Mouse (Mus musculus) erythroblast, embryonic 14.5 days (primary cell): Measurements from ENCODE around the gene Atp6v0d1. TPM values are rescaled to one million over a fixed set of nuclear protein-coding genes. Genes with fewer than 3 reads are reported as not detected.

ENCODE experiments used
- H3K27me3 ChIP-seq: 2 replicates; pipeline ENCODE4 v1.6.1; 2012; ENCODE audit warnings: inconsistent platforms; ENCODE audit not compliant: control insufficient read depth
- H3K36me3 ChIP-seq: 2 replicates; pipeline ENCODE4 v1.6.1; 2012; ENCODE audit warnings: mild to moderate bottlenecking, inconsistent platforms; ENCODE audit not compliant: control insufficient read depth
- H3K4me1 ChIP-seq: 2 replicates; pipeline ENCODE4 v1.6.1; 2012; ENCODE audit warnings: inconsistent platforms; ENCODE audit not compliant: control insufficient read depth
- H3K4me3 ChIP-seq: replicated peaks from 2 replicates; pipeline ENCODE3; 2012; ENCODE audit warnings: moderate library complexity, mild to moderate bottlenecking, inconsistent platforms
- H3K9me3 ChIP-seq: 2 replicates; pipeline ENCODE4 v1.6.1; 2012; ENCODE audit warnings: low read length, inconsistent platforms, mixed read lengths; ENCODE audit not compliant: control insufficient read depth
- GATA1 ChIP-seq: IDR thresholded peaks from 2 replicates; pipeline ENCODE4 v1.6.1; 2012; ENCODE audit warnings: low read length, inconsistent platforms, mixed read lengths
- TAL1 ChIP-seq: IDR thresholded peaks from 3 replicates; pipeline ENCODE4 v1.6.1; 2012; ENCODE audit warnings: low read length, inconsistent platforms, mixed read lengths
- polyA plus RNA-seq: library from polyadenylated mRNA; stranded (reverse); fragments of >175 nt; gene quantifications from 2 replicates; pipeline ENCODE4 v1.2.3, GENCODE M21; 2012

Gene Atp6v0d1
- 7.7 and 7.8 TPM in 2 replicates for polyA plus RNA-seq

GRCm38 (mm10) chr8:105565952-105566702 lies at the start of gene Atp6v0d1:
Gene Atp6v0d1, minus strand, starts transcription at chr8:105566047.
- Histone ChIP-seq H3K27me3 (no peaks in the 10 kb centered on the region), H3K4me1 (peaks cover 54% of the 10 kb centered on the region), H3K4me3 (peak within 1 kb of the TSS; percentile 92), H3K36me3 (peaks cover 21% of the 10 kb centered on the region), H3K9me3 (no peaks in the 10 kb centered on the region)
- no peak for TF ChIP-seq GATA1

- peak overlapping the region; percentile 36 for H3K4me3 ChIP-seq
- TF ChIP-seq TAL1 (no peak), GATA1 (no peak)
- peaks cover 28% of the 10 kb centered on the region for H3K27me3 ChIP-seq
- no peaks in the 10 kb centered on the region for H3K9me3 ChIP-seq
- H3K36me3 ChIP-seq = peaks cover 45% of the 10 kb centered on the region
- H3K4me1 ChIP-seq = peaks cover 45% of the 10 kb centered on the region
Measured at GRCm38 (mm10) chr8:105613830-105614511, 48.1 kb upstream of the Atp6v0d1 start.

GRCm38 (mm10) chr8:105613037-105613436 lies 47.2 kb upstream of the Atp6v0d1 start:
- TF ChIP-seq TAL1 (no peak), GATA1 (no peak)
- Histone ChIP-seq H3K4me3 (no peak overlapping the region), H3K4me1 (peaks cover 53% of the 10 kb centered on the region), H3K27me3 (peaks cover 28% of the 10 kb centered on the region), H3K9me3 (no peaks in the 10 kb centered on the region), H3K36me3 (peaks cover 35% of the 10 kb centered on the region)

GRCm38 (mm10) chr8:105611836-105612235 lies 46.0 kb upstream of the Atp6v0d1 start:
- Histone ChIP-seq H3K4me1 (peaks cover 62% of the 10 kb centered on the region), H3K4me3 (no peak overlapping the region), H3K9me3 (no peaks in the 10 kb centered on the region), H3K36me3 (peaks cover 23% of the 10 kb centered on the region), H3K27me3 (peaks cover 28% of the 10 kb centered on the region)
- no peak for TF ChIP-seq TAL1
- TF ChIP-seq GATA1 = no peak

GRCm38 (mm10) chr8:105609771-105610170 lies 43.9 kb upstream of the Atp6v0d1 start:
- Histone ChIP-seq H3K9me3 (no peaks in the 10 kb centered on the region), H3K4me3 (no peak overlapping the region), H3K36me3 (peaks cover 4% of the 10 kb centered on the region), H3K27me3 (peaks cover 30% of the 10 kb centered on the region), H3K4me1 (peaks cover 83% of the 10 kb centered on the region)
- TF ChIP-seq GATA1 = no peak

GRCm38 (mm10) chr8:105609355-105609754 lies 43.5 kb upstream of the Atp6v0d1 start:
- Histone ChIP-seq H3K4me3 (no peak overlapping the region), H3K36me3 (peaks cover 4% of the 10 kb centered on the region), H3K9me3 (no peaks in the 10 kb centered on the region), H3K27me3 (peaks cover 32% of the 10 kb centered on the region), H3K4me1 (peaks cover 85% of the 10 kb centered on the region)
- TF ChIP-seq TAL1 (peak; percentile 23; the same call in 1 of the 3 replicates), GATA1 (no peak)

- H3K4me1 ChIP-seq = peaks cover 79% of the 10 kb centered on the region
- peaks cover 4% of the 10 kb centered on the region for H3K36me3 ChIP-seq
- H3K4me3 ChIP-seq = no peak overlapping the region
- H3K9me3 ChIP-seq = no peaks in the 10 kb centered on the region
- no peak for TF ChIP-seq GATA1
- no peak for TF ChIP-seq TAL1
- H3K27me3 ChIP-seq = peaks cover 19% of the 10 kb centered on the region
Measured at GRCm38 (mm10) chr8:105607684-105608083, 41.8 kb upstream of the Atp6v0d1 start.

GRCm38 (mm10) chr8:105607062-105607461 lies 41.2 kb upstream of the Atp6v0d1 start:
- peak overlapping the region; percentile 76 for H3K4me3 ChIP-seq
- H3K27me3 ChIP-seq = peaks cover 13% of the 10 kb centered on the region
- peaks cover 79% of the 10 kb centered on the region for H3K4me1 ChIP-seq
- H3K36me3 ChIP-seq = peaks cover 4% of the 10 kb centered on the region
- TF ChIP-seq TAL1 (no peak), GATA1 (no peak)
- H3K9me3 ChIP-seq = no peaks in the 10 kb centered on the region

GRCm38 (mm10) chr8:105606189-105607023 lies 40.6 kb upstream of the Atp6v0d1 start:
- Histone ChIP-seq H3K9me3 (no peaks in the 10 kb centered on the region), H3K4me3 (peak overlapping the region; percentile 76), H3K36me3 (peaks cover 4% of the 10 kb centered on the region), H3K4me1 (peaks cover 74% of the 10 kb centered on the region), H3K27me3 (peaks cover 9% of the 10 kb centered on the region)
- TF ChIP-seq GATA1 (no peak), TAL1 (no peak)
